8 mouse cellular contexts compared by ENCODE assay signal in genomic region chr9:59036732-59037341, GRCm38 (mm10). TPM values are rescaled to one million over a fixed set of nuclear protein-coding genes. Genes with fewer than 3 reads are reported as not detected.
DNase-seq lines count a peak whose midpoint lies in the region; ATAC-seq and TF ChIP-seq lines count a peak whose summit lies in the region.

No protein-coding gene starts in this region.

- H3K9ac ChIP-seq in kidney, embryonic 15.5 days: peak overlapping the region; percentile 92
- H3K9ac ChIP-seq in ES-E14 (ENCODE audit: insufficient read depth, low read depth, low read length, poor library complexity, severe bottlenecking): peak overlapping the region; percentile 79
- H3K9ac ChIP-seq in liver, embryonic 14.5 days (replicated peaks): no peak overlapping the region; the same call in 1 of the 2 replicates
- H3K9ac ChIP-seq in stomach, embryonic 15.5 days: peak overlapping the region; percentile 92

- H3K4me1 ChIP-seq in kidney, embryonic 15.5 days: peaks cover 22% of the 10 kb centered on the region
- peaks cover 0 to 7% of the 10 kb centered on the region in 2 experiments; a peak in 1 of 4 replicates for H3K4me1 ChIP-seq in ES-E14 (ENCODE audit: control insufficient read depth in 2 of 2, insufficient read depth in 2 of 2, low read length in 2 of 2, poor library complexity in 1 of 2)
- H3K4me1 ChIP-seq in cortical plate, adult 2 months (ENCODE audit: control insufficient read depth, insufficient read depth, low read length): peaks cover 5% of the 10 kb centered on the region
- H3K4me1 ChIP-seq in liver, embryonic 14.5 days (replicated peaks; ENCODE audit: control insufficient read depth in 2 of 2, insufficient read depth in 2 of 2, low read length in 1 of 2): no peaks in the 10 kb centered on the region
- H3K4me1 ChIP-seq in stomach, embryonic 15.5 days: 0 out of 2 replicates have a peak, but pooled peaks cover 6% of the 10 kb centered on the region

- no peak for DNase-seq in kidney, postnatal 14 days
- peak; percentile 21 for DNase-seq in ES-E14 (ENCODE audit: low read depth, low spot score)
- peak; percentile 72 for DNase-seq in heart, postnatal 4 days
- DNase-seq in liver, embryonic 14.5 days (ENCODE audit: low read depth in 3 of 3, low spot score in 3 of 3): no peak
- DNase-seq in spleen, postnatal 14 days (ENCODE audit: low spot score in 2 of 2): no peak

- TF ChIP-seq POLR2A in cortical plate, adult 2 months (IDR thresholded peaks at IDR 0.05; ENCODE audit: extremely low read depth, insufficient read depth, low read length): peak; percentile 47; the same call in 1 of the 2 replicates

- WGBS in kidney, embryonic 15.5 days: under 1% methylated on average over 55 of the region's 56 CpGs
- 2% methylated on average over 56 of the region's 56 CpGs for WGBS in liver, embryonic 14.5 days (ENCODE audit: insufficient replicate concordance)
- WGBS in stomach, embryonic 15.5 days: under 1% methylated on average over 56 of the region's 56 CpGs

- in situ Hi-C loops in ES-E14 (cut with MboI; ENCODE audit: low sequenced_read_pairs in 2 of 2, unreplicated experiment in 2 of 2): no loop called here

- TF ChIP-seq EP300 in liver, embryonic 14.5 days (IDR thresholded peaks at IDR 0.05; ENCODE audit: low read depth): no peak

- no peak for TF ChIP-seq CTCF in cortical plate, adult 2 months (IDR thresholded peaks at IDR 0.05; ENCODE audit: extremely low read depth, insufficient read depth, low read length)
- TF ChIP-seq CTCF in liver, embryonic 14.5 days (IDR thresholded peaks at IDR 0.05; ENCODE audit: low read depth): no peak

- H3K27me3 ChIP-seq in kidney, embryonic 15.5 days: no peaks in the 10 kb centered on the region
- H3K27me3 ChIP-seq in liver, embryonic 14.5 days (ENCODE audit: control insufficient read depth, insufficient read depth, low read length): peaks cover 34% of the 10 kb centered on the region
- no peaks in the 10 kb centered on the region for H3K27me3 ChIP-seq in stomach, embryonic 15.5 days (replicated peaks)

- no peaks in the 10 kb centered on the region for H3K36me3 ChIP-seq in kidney, embryonic 15.5 days
- no peaks in the 10 kb centered on the region for H3K36me3 ChIP-seq in ES-E14 (ENCODE audit: control insufficient read depth, insufficient read depth, low read length, poor library complexity, severe bottlenecking)
- no peaks in the 10 kb centered on the region for H3K36me3 ChIP-seq in liver, embryonic 14.5 days (replicated peaks; ENCODE audit: control insufficient read depth, insufficient read depth, low read depth)
- no peaks in the 10 kb centered on the region for H3K36me3 ChIP-seq in stomach, embryonic 15.5 days

- H3K4me2 ChIP-seq in kidney, embryonic 15.5 days: peak overlapping the region; percentile 80
- peak overlapping the region; percentile 54 for H3K4me2 ChIP-seq in liver, embryonic 14.5 days (ENCODE audit: low read depth)
- H3K4me2 ChIP-seq in stomach, embryonic 15.5 days: peak overlapping the region; percentile 76

- no peaks in the 10 kb centered on the region for H3K9me3 ChIP-seq in kidney, embryonic 15.5 days (replicated peaks)
- H3K9me3 ChIP-seq in ES-E14 (ENCODE audit: control insufficient read depth, insufficient read depth, low read depth, low read length): no peaks in the 10 kb centered on the region
- no peaks in the 10 kb centered on the region for H3K9me3 ChIP-seq in liver, embryonic 14.5 days (ENCODE audit: control insufficient read depth, low read length)
- no peaks in the 10 kb centered on the region for H3K9me3 ChIP-seq in stomach, embryonic 15.5 days

- H3K4me3 ChIP-seq in kidney, embryonic 15.5 days (replicated peaks): peak overlapping the region; percentile 90
- peak overlapping the region; percentile 94 to 96 for H3K4me3 ChIP-seq in ES-E14 (ENCODE audit: insufficient read depth in 1 of 2, low read depth in 1 of 2, low read length in 2 of 2, poor library complexity in 1 of 2, severe bottlenecking in 1 of 2)
- H3K4me3 ChIP-seq in cortical plate, adult 2 months (ENCODE audit: insufficient read depth, low read length): peak overlapping the region; percentile 63
- H3K4me3 ChIP-seq in liver, embryonic 14.5 days (ENCODE audit: insufficient read depth in 1 of 2, low read depth in 2 of 2, low read length in 2 of 2): peak overlapping the region; percentile 31 to 54
- peak overlapping the region; percentile 96 for H3K4me3 ChIP-seq in stomach, embryonic 15.5 days (replicated peaks)

- peak; percentile 63 for ATAC-seq in kidney, embryonic 15.5 days (replicated peaks; ENCODE audit: low FRiP score)
- ATAC-seq in liver, embryonic 14.5 days (ENCODE audit: insufficient read depth): peak; percentile 43; the same call in 1 of the 2 replicates
- peak; percentile 31 for ATAC-seq in stomach, embryonic 15.5 days (ENCODE audit: insufficient read depth, low FRiP score, low read depth)

- peak overlapping the region; percentile 100 for H3K27ac ChIP-seq in kidney, embryonic 15.5 days
- peak overlapping the region; percentile 62 for H3K27ac ChIP-seq in ES-E14 (ENCODE audit: insufficient read depth, low read depth, low read length, poor library complexity, severe bottlenecking)
- H3K27ac ChIP-seq in cortical plate, adult 2 months (ENCODE audit: insufficient read depth, low read length): peak overlapping the region; percentile 98
- H3K27ac ChIP-seq in liver, embryonic 14.5 days: no peak overlapping the region
- peak overlapping the region; percentile 99 for H3K27ac ChIP-seq in stomach, embryonic 15.5 days

TF ChIP-seq in ES-E14, 5 proteins besides CTCF, POLR2A, EP300 and RAD21:
- TF ChIP-seq HCFC1 (IDR thresholded peaks at IDR 0.05; ENCODE audit: borderline replicate concordance, insufficient read depth, low read length) (no peak), ZC3H11A (IDR thresholded peaks at IDR 0.05; ENCODE audit: borderline replicate concordance, low read depth, low read length) (no peak), CHD2 (IDR thresholded peaks at IDR 0.05; ENCODE audit: low read depth, low read length) (no peak), ZNF384 (IDR thresholded peaks at IDR 0.05; ENCODE audit: low read depth, low read length) (no peak), MAFK (IDR thresholded peaks at IDR 0.05; ENCODE audit: insufficient read depth, low read depth, low read length) (no peak)

RNA-seq across cellular contexts. Expression of gene Neo1, which starts 0.6 kb away (rescaled TPM):
- 32.3 and 33.7 TPM in 2 replicates for polyA plus RNA-seq in kidney, embryonic 15.5 days (2015; fragmentation: Nextera tagmentation; extraction: Ambion mirVana)
- 35.7 and 43.7 TPM in 2 replicates for total RNA-seq in ES-E14 (2012; rRNA removed)
- polyA plus RNA-seq in cortical plate, adult 2 months (2012; rRNA removed): 39.0 and 40.2 TPM in 2 replicates
- 10 to 100 TPM; 72.3 to 72.8 TPM for total RNA-seq in heart, postnatal 4 days (2021)
- polyA plus RNA-seq in liver, embryonic 14.5 days (2012; rRNA removed): 1.5 TPM in 2 replicates
- 1.4 and 1.5 TPM in 2 replicates for polyA plus RNA-seq in liver, embryonic 14.5 days (2014; fragmentation: Nextera tagmentation; extraction: Ambion mirVana)
- polyA plus RNA-seq in stomach, embryonic 15.5 days (2015; fragmentation: Nextera tagmentation; extraction: Ambion mirVana): 28.5 and 35.2 TPM in 2 replicates

Comparison
In these comparisons a context has a peak if more than half of its experiments do, and no peak if none do; other contexts are left out.
1. H3K4me3 ChIP-seq: peak in every context shown above with its lines; median percentile 96 in stomach, embryonic 15.5 days; 95 in ES-E14; 90 in kidney, embryonic 15.5 days; 63 in cortical plate, adult 2 months; 42 in liver, embryonic 14.5 days.
2. DNase-seq: peak in ES-E14 (single experiment) and heart, postnatal 4 days (single experiment); none in kidney, postnatal 14 days (single experiment), liver, embryonic 14.5 days (0 of 3) and spleen, postnatal 14 days (0 of 2).
3. RNA of gene Neo1, which starts 0.6 kb away (polyA plus RNA-seq): 39.0 to 40.2 TPM in cortical plate, adult 2 months, 32.3 to 33.7 TPM in kidney, embryonic 15.5 days and 28.5 to 35.2 TPM in stomach, embryonic 15.5 days; 1.4 to 1.5 TPM in liver, embryonic 14.5 days; every median in the first group is over 10 times any median in the second.
4. Peak in every context shown above with its lines, with median percentiles within 50 percentile points of each other: ATAC-seq and H3K4me2 ChIP-seq.